Mouse (Mus musculus) T-helper 17 cell (primary cell): Measurements from ENCODE around the gene Ccdc61.

Experiments used
- in situ Hi-C, 2 experiments: fragments of 300-600 bp; cut with MboI, MseI; formaldehyde crosslinking; loops; 1 replicate in 1 of 2; 2 replicates in 1 of 2; pipeline ENCODE4 v1.15.1; 2025; ENCODE audit warnings: high pct_unique_total_duplicates in 2 of 2

Ccdc61 gene

GRCm38 (mm10) chr7:18862801-18863200, 47.4 kb downstream of the Ccdc61 start:
- in situ Hi-C loops = no loop called here

GRCm38 (mm10) chr7:18858310-18858916, 51.8 kb downstream of the Ccdc61 start:
- in situ Hi-C loops = no loop called here

- in situ Hi-C loops = no loop called here
These were observed 61.8 kb downstream of the Ccdc61 start for GRCm38 (mm10) chr7:18848395-18848794.

GRCm38 (mm10) chr7:18844811-18845210, 65.4 kb downstream of the Ccdc61 start:
- in situ Hi-C loops = no loop called here

- in situ Hi-C loops = no loop called here
These were observed 69.0 kb downstream of the Ccdc61 start for GRCm38 (mm10) chr7:18841174-18841567.
